Mouse (Mus musculus) liver, embryonic 11.5 days (tissue): ENCODE measurements around the gene Glp2r. TPM values are rescaled to one million over a fixed set of nuclear protein-coding genes. Genes with fewer than 3 reads are reported as not detected.

ENCODE experiments used
- ATAC-seq: fragments of 200-750 bp; cut with Nextera tagmentation; replicated peaks from 2 replicates; pipeline ENCODE4 v1.8.0; 2017; ENCODE audit warnings: moderate number of reproducible peaks, mild to moderate bottlenecking, moderate TSS enrichment, moderate library complexity; ENCODE audit not compliant: low FRiP score
- DNase-seq: peaks from one replicate; pipeline ENCODE4 v3.0.0-alpha.2; 2017; ENCODE audit warnings: low spot score
- H3K27ac ChIP-seq: fragments of 300-500 bp; sonication (generic); 2 replicates; pipeline ENCODE4 v1.5.1; 2014; ENCODE audit warnings: mild to moderate bottlenecking, low read depth, low read length, control low read depth
- H3K27me3 ChIP-seq: fragments of 300-500 bp; sonication (generic); replicated peaks from 2 replicates; pipeline ENCODE4 v1.6.1; 2014; ENCODE audit warnings: low read length, mixed read lengths; ENCODE audit not compliant: control insufficient read depth, insufficient read depth
- H3K36me3 ChIP-seq: fragments of 300-500 bp; sonication (generic); 2 replicates; pipeline ENCODE4 v1.6.1; 2014; ENCODE audit warnings: mild to moderate bottlenecking, low read length, moderate library complexity, mixed read lengths; ENCODE audit not compliant: control insufficient read depth, insufficient read depth
- H3K4me1 ChIP-seq: fragments of 300-500 bp; sonication (generic); replicated peaks from 2 replicates; pipeline ENCODE4 v1.6.1; 2014; ENCODE audit warnings: low read length, mixed read lengths; ENCODE audit not compliant: control insufficient read depth, insufficient read depth
- H3K4me2 ChIP-seq: fragments of 300-500 bp; sonication (generic); 2 replicates; pipeline ENCODE4 v1.6.1; 2014; ENCODE audit warnings: mild to moderate bottlenecking, control low read depth, moderate library complexity
- H3K4me3 ChIP-seq: fragments of 300-500 bp; sonication (generic); 2 replicates; pipeline ENCODE4 v1.5.1; 2014; ENCODE audit warnings: low read depth, low read length, control low read depth
- H3K9ac ChIP-seq: fragments of 300-500 bp; sonication (generic); 2 replicates; pipeline ENCODE4 v1.6.1; 2014; ENCODE audit warnings: low read depth, low read length, control low read depth
- H3K9me3 ChIP-seq: fragments of 300-500 bp; sonication (generic); 2 replicates; pipeline ENCODE4 v1.6.1; 2016; ENCODE audit warnings: low read length, inconsistent platforms, mixed read lengths; ENCODE audit not compliant: control insufficient read depth
- WGBS: fragments of 180-500 bp; shearing (Covaris S2); extraction: QIAGEN DNeasy Blood & Tissue Kit; methylation state at CpG from one replicate; pipeline ENCODE4 v1.1.7; 2014; 5-methylcytosine and 5-hydroxymethylcytosine counted together
- polyA plus RNA-seq: library from polyadenylated mRNA; unstranded; fragments of >200 nt; fragmentation: Nextera tagmentation; extraction: Ambion mirVana; gene quantifications from 2 replicates; pipeline ENCODE4 v1.2.1, GENCODE M21; 2014

Glp2r gene
- polyA plus RNA-seq, 1 experiment from 2014 or later, result 0.29 TPM

DNA sequence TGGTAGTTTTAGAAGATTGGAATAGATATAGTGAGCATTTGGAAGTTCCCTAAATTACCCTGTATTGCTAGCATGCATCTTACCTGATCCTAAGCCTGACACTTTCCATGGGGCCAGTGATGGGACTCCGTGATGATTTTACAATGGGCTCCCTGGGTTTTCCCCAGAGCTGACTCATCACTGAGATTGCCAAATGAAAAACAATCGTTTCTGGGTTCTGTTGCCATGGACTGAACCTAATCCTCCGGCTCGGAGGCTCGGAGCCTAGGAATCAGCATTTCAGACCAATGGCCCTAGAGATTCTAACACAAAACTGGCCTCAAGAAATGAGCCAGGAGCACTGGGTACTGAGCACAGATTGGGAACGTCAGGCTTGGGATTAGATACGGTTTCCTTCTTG lies 148.6 kb downstream of the Glp2r start:
- H3K9ac ChIP-seq, result no peak overlapping the region
- no peak overlapping the region for H3K4me2 ChIP-seq
- H3K36me3 ChIP-seq, result no peaks in the 10 kb centered on the region
- no peaks in the 10 kb centered on the region for H3K27me3 ChIP-seq
- WGBS, result 78% methylated on average over 7 of the region's 7 CpGs
- no peaks in the 10 kb centered on the region for H3K9me3 ChIP-seq
- DNase-seq (no peak), ATAC-seq (no peak)
- no peak overlapping the region for H3K4me3 ChIP-seq
- H3K27ac ChIP-seq, result no peak overlapping the region
- no peaks in the 10 kb centered on the region for H3K4me1 ChIP-seq

DNA sequence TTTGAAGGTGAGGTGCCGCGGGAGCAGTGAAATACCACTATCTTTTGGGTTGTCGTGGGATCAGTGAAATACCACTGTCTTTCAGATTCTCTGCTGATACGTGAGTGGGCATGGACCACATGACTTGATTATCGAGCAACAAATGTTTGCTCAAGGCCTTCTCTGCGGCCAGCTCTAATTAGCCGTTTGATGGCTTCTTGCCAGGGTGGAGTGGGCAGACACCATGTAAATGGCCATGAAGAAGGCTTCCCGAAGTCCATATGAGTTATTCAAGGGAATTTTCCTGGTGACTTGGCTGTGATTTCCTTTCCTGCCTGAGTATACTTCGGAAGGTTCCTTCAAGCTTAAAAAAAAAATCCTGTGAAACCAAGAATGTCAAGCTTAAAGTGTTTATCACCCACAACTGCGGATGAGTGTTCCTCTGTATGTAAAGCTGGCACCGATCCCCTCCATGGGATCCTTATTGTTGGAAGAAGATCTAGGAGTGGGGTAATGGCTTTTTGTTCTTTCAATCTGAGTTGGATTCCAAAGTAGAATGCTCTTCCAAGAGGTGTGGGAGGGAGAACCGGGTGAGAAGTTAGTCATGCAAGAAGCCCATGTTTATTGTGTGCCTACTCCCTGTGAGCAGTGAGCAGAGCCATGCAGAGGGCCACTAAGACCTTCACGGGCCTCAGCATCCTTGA lies 154.3 kb downstream of the Glp2r start:
- no peaks in the 10 kb centered on the region for H3K4me1 ChIP-seq
- H3K27ac ChIP-seq, result no peak overlapping the region
- H3K9me3 ChIP-seq, result no peaks in the 10 kb centered on the region
- ATAC-seq, result no peak
- 84% methylated on average over 13 of the region's 13 CpGs for WGBS
- H3K27me3 ChIP-seq, result no peaks in the 10 kb centered on the region
- H3K4me2 ChIP-seq, result no peak overlapping the region
- DNase-seq, result no peak
- H3K9ac ChIP-seq, result no peak overlapping the region
- H3K4me3 ChIP-seq, result no peak overlapping the region
- H3K36me3 ChIP-seq, result no peaks in the 10 kb centered on the region

DNA sequence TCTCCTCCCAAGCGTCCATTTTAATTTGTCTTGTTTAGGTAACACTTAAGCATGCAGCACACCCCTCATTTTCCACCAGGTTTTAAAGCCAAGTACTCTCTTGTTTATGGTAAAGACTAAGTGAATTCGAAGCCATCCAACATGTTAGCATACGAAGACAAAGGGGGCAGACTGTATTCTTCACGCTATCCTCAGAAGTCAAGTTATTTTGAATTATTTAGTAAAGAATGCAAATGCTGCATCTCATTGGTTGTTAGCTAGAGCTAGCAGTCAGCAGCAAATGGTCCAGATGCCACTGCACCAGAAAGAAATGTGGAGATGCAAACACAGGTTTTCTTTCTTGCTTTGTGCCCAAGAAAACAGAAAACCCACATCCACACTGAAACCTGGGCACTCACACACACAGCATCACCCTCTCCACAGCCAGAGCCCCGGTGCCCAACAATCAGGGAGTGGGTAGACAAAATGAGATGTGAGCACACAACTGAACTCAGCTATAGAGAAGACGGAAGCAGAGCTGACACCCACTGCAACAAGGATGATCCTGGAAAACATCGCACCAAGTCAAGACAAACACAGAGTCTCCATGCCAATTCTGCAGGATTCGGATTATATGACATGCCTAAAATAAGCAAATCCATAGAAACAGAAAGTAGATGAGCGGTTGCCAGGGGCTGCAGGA lies 158.7 kb downstream of the Glp2r start:
- DNase-seq (no peak), ATAC-seq (no peak)
- Histone ChIP-seq H3K4me1 (no peaks in the 10 kb centered on the region), H3K9ac (no peak overlapping the region), H3K27me3 (no peaks in the 10 kb centered on the region), H3K9me3 (no peaks in the 10 kb centered on the region), H3K27ac (no peak overlapping the region), H3K36me3 (no peaks in the 10 kb centered on the region), H3K4me2 (no peak overlapping the region), H3K4me3 (no peak overlapping the region)
- 80% methylated on average over 9 of the region's 9 CpGs for WGBS

Other genes starting within 250 kb of the Glp2r start
- gene Rcvrn, start 75.8 kb downstream of the Glp2r start, polyA plus RNA-seq, result not detected in 2 replicates
- gene Gsg1l2, start 3.5 kb upstream of the Glp2r start, polyA plus RNA-seq, result not detected in 2 replicates
- not detected in 2 replicates for gene Dhrs7c, start 27.0 kb upstream of the Glp2r start, polyA plus RNA-seq
- 0.13 and 0.16 TPM in 2 replicates for gene Usp43, start 151.0 kb upstream of the Glp2r start, polyA plus RNA-seq
- gene Cfap52, start 194.5 kb upstream of the Glp2r start, polyA plus RNA-seq, result not detected in 2 replicates
- gene Stx8, start 195.0 kb upstream of the Glp2r start, polyA plus RNA-seq, result 43.2 and 45.8 TPM in 2 replicates